ENCODE assay signal across 28 mouse cellular contexts in genomic region chr9:121091016-121091735, GRCm38 (mm10).
DNase-seq lines count a peak whose midpoint lies in the region; ATAC-seq and TF ChIP-seq lines count a peak whose summit lies in the region.
"Had no signal": no experiment of that assay in that cellular context is flagged by ENCODE, and none has a peak within 500 bp of the region (broad histone marks: within the 10 kb centered on the region; RNA-seq: fewer than 3 reads in every experiment).

No protein-coding gene starts in this region.

- H3K9me3 ChIP-seq in hindbrain, postnatal 0 days (ENCODE audit: low read length) = no peaks in the 10 kb centered on the region
- no peaks in the 10 kb centered on the region for H3K9me3 ChIP-seq in hindbrain, embryonic 14.5 days (ENCODE audit: control insufficient read depth, low read length)
- no peaks in the 10 kb centered on the region for H3K9me3 ChIP-seq in midbrain, embryonic 14.5 days (ENCODE audit: control insufficient read depth, low read length)
- H3K9me3 ChIP-seq in midbrain, postnatal 0 days (ENCODE audit: low read length) = no peaks in the 10 kb centered on the region
- H3K9me3 ChIP-seq: embryonic facial prominence, embryonic 10.5 days; embryonic facial prominence, embryonic 13.5 days; heart, embryonic 10.5 days; hindbrain, embryonic 15.5 days had no signal

- H3K36me3 ChIP-seq in hindbrain, postnatal 0 days (ENCODE audit: insufficient read depth, low read length) = no peaks in the 10 kb centered on the region
- no peaks in the 10 kb centered on the region for H3K36me3 ChIP-seq in hindbrain, embryonic 14.5 days (replicated peaks; ENCODE audit: control insufficient read depth, insufficient read depth)
- H3K36me3 ChIP-seq in midbrain, embryonic 14.5 days (ENCODE audit: control insufficient read depth, insufficient read depth, low read length) = no peaks in the 10 kb centered on the region
- H3K36me3 ChIP-seq in midbrain, postnatal 0 days (ENCODE audit: insufficient read depth, low read length) = no peaks in the 10 kb centered on the region
- H3K36me3 ChIP-seq: embryonic facial prominence, embryonic 13.5 days; forebrain, embryonic 10.5 days; heart, embryonic 10.5 days; heart, embryonic 13.5 days; hindbrain, embryonic 15.5 days had no signal

- H3K4me3 ChIP-seq in hindbrain, postnatal 0 days (ENCODE audit: low read length) = no peak overlapping the region
- no peak overlapping the region for H3K4me3 ChIP-seq in hindbrain, embryonic 14.5 days (replicated peaks; ENCODE audit: low read length)
- H3K4me3 ChIP-seq in midbrain, embryonic 14.5 days (replicated peaks; ENCODE audit: low read depth, low read length) = no peak overlapping the region
- H3K4me3 ChIP-seq in midbrain, postnatal 0 days (ENCODE audit: low read depth, low read length) = no peak overlapping the region
- H3K4me3 ChIP-seq: embryonic facial prominence, embryonic 10.5 days; embryonic facial prominence, embryonic 13.5 days; erythroblast, embryonic 14.5 days; forebrain, embryonic 10.5 days; forebrain, embryonic 13.5 days; heart, adult 2 months; heart, embryonic 10.5 days; heart, embryonic 13.5 days; hindbrain, embryonic 15.5 days had no signal

- no peaks in the 10 kb centered on the region for H3K27me3 ChIP-seq in hindbrain, postnatal 0 days (ENCODE audit: insufficient read depth, low read length)
- no peaks in the 10 kb centered on the region for H3K27me3 ChIP-seq in hindbrain, embryonic 14.5 days (ENCODE audit: control insufficient read depth, insufficient read depth, low read length)
- no peaks in the 10 kb centered on the region for H3K27me3 ChIP-seq in midbrain, embryonic 14.5 days (ENCODE audit: control insufficient read depth, insufficient read depth, low read length)
- H3K27me3 ChIP-seq in midbrain, postnatal 0 days (ENCODE audit: insufficient read depth, low read length) = no peaks in the 10 kb centered on the region
- H3K27me3 ChIP-seq: embryonic facial prominence, embryonic 13.5 days; forebrain, embryonic 13.5 days; heart, embryonic 13.5 days; hindbrain, embryonic 15.5 days had no signal

- H3K4me2 ChIP-seq in hindbrain, postnatal 0 days (ENCODE audit: low read depth, low read length) = no peak overlapping the region
- H3K4me2 ChIP-seq in hindbrain, embryonic 14.5 days (replicated peaks) = no peak overlapping the region
- H3K4me2 ChIP-seq in midbrain, embryonic 14.5 days (ENCODE audit: low read length) = no peak overlapping the region
- H3K4me2 ChIP-seq in midbrain, postnatal 0 days (ENCODE audit: low read depth, low read length, poor library complexity, severe bottlenecking) = no peak overlapping the region
- H3K4me2 ChIP-seq: embryonic facial prominence, embryonic 13.5 days; forebrain, embryonic 13.5 days; heart, embryonic 13.5 days; hindbrain, embryonic 15.5 days had no signal

- H3K4me1 ChIP-seq in hindbrain, postnatal 0 days (ENCODE audit: insufficient read depth, low read length) = no peaks in the 10 kb centered on the region
- no peaks in the 10 kb centered on the region for H3K4me1 ChIP-seq in hindbrain, embryonic 14.5 days (replicated peaks; ENCODE audit: control insufficient read depth, insufficient read depth, low read length)
- H3K4me1 ChIP-seq in midbrain, embryonic 14.5 days (ENCODE audit: control insufficient read depth, insufficient read depth, low read length) = no peaks in the 10 kb centered on the region
- H3K4me1 ChIP-seq in midbrain, postnatal 0 days (ENCODE audit: insufficient read depth, low read length) = no peaks in the 10 kb centered on the region
- H3K4me1 ChIP-seq: heart, embryonic 13.5 days; hindbrain, embryonic 15.5 days had no signal

- ATAC-seq in hindbrain, postnatal 0 days = peak; percentile 40; the same call in 1 of the 2 replicates
- ATAC-seq in hindbrain, embryonic 14.5 days (ENCODE audit: low FRiP score) = no peak
- no peak for ATAC-seq in midbrain, embryonic 14.5 days (ENCODE audit: low FRiP score, low TSS enrichment)
- ATAC-seq in midbrain, postnatal 0 days (ENCODE audit: low FRiP score) = no peak
- no peak for ATAC-seq in inflammation-experienced regulatory T-cells, adult 6 months
- ATAC-seq: forebrain, embryonic 13.5 days; forebrain, embryonic 16.5 days had no signal

- no peak overlapping the region for H3K27ac ChIP-seq in hindbrain, postnatal 0 days
- H3K27ac ChIP-seq in hindbrain, embryonic 14.5 days = no peak overlapping the region
- H3K27ac ChIP-seq in midbrain, embryonic 14.5 days (replicated peaks; ENCODE audit: low read depth, low read length) = no peak overlapping the region
- H3K27ac ChIP-seq in midbrain, postnatal 0 days (ENCODE audit: low read depth, low read length) = no peak overlapping the region
- H3K27ac ChIP-seq: embryonic facial prominence, embryonic 10.5 days; embryonic facial prominence, embryonic 13.5 days; forebrain, embryonic 10.5 days; forebrain, embryonic 13.5 days; heart, adult 2 months; heart, embryonic 10.5 days; heart, embryonic 13.5 days; hindbrain, embryonic 15.5 days had no signal

- no peak overlapping the region for H3K9ac ChIP-seq in hindbrain, postnatal 0 days (replicated peaks; ENCODE audit: low read length)
- H3K9ac ChIP-seq in hindbrain, embryonic 14.5 days = no peak overlapping the region
- no peak overlapping the region for H3K9ac ChIP-seq in midbrain, embryonic 14.5 days (replicated peaks; ENCODE audit: low read length)
- no peak overlapping the region for H3K9ac ChIP-seq in midbrain, postnatal 0 days (replicated peaks; ENCODE audit: low read length, poor library complexity, severe bottlenecking)
- H3K9ac ChIP-seq: embryonic facial prominence, embryonic 13.5 days; forebrain, embryonic 13.5 days; heart, embryonic 13.5 days; hindbrain, embryonic 15.5 days had no signal

- 59% methylated on average over 10 of the region's 10 CpGs for WGBS in hindbrain, postnatal 0 days
- 74% methylated on average over 10 of the region's 10 CpGs for WGBS in hindbrain, embryonic 14.5 days
- WGBS in midbrain, embryonic 14.5 days = 61% methylated on average over 10 of the region's 10 CpGs
- 64% methylated on average over 10 of the region's 10 CpGs for WGBS in midbrain, postnatal 0 days

- no peak for DNase-seq in hindbrain, postnatal 0 days (ENCODE audit: low spot score)
- no peak for DNase-seq in hindbrain, embryonic 14.5 days (ENCODE audit: low spot score)
- peak; percentile 19 for DNase-seq in midbrain, embryonic 14.5 days
- DNase-seq in midbrain, postnatal 0 days (ENCODE audit: low spot score) = no peak
- peak; percentile 70 for DNase-seq in brain, adult 2 months (ENCODE audit: low read depth, low spot score)
- DNase-seq in urinary bladder, adult 2 months (ENCODE audit: low spot score) = no peak
- DNase-seq: adrenal gland, adult 2 months; adrenal gland, postnatal 14 days; B cell, adult 2 months; cerebellum, adult 11-12 months; cerebellum, adult 8-10 months; cerebellum, postnatal 10 days; cerebellum, postnatal 36 days; embryo, embryonic 11 days; gastrocnemius, postnatal 25 days; heart, adult 2 months; heart, postnatal 14 days; heart, postnatal 4 days had no signal

- TF ChIP-seq CTCF in hindbrain, postnatal 0 days (IDR thresholded peaks at IDR 0.05; ENCODE audit: low read depth) = no peak
- TF ChIP-seq CTCF in midbrain, postnatal 0 days (IDR thresholded peaks at IDR 0.05) = no peak

Comparison
In these comparisons a context has a peak if more than half of its experiments do, and no peak if none do; other contexts are left out.
1. DNase-seq: peak in midbrain, embryonic 14.5 days (single experiment) and brain, adult 2 months (single experiment); none in hindbrain, postnatal 0 days (single experiment), hindbrain, embryonic 14.5 days (single experiment), midbrain, postnatal 0 days (single experiment) and urinary bladder, adult 2 months (single experiment).